Mouse (Mus musculus): ENCODE results near the gene Nfic. TPM values are rescaled to one million over a fixed set of nuclear protein-coding genes. Genes with fewer than 3 reads are reported as not detected.

Nfic gene
- polyA plus RNA-seq, 1 experiment from 2014 or later = 21.1 TPM

GRCm38 (mm10) chr10:81393456-81394063 lies 61.9 kb downstream of the Nfic start:
- no peaks in the 10 kb centered on the region for H3K27me3 ChIP-seq (ENCODE audit: insufficient read depth, low read length)
- peaks cover 25% of the 10 kb centered on the region for H3K4me1 ChIP-seq (ENCODE audit: insufficient read depth)
- DNase-seq (no peak), ATAC-seq (no peak)
- peak overlapping the region; percentile 29 for H3K4me3 ChIP-seq (ENCODE audit: low read depth, low read length)
- peak overlapping the region; percentile 60 for H3K9ac ChIP-seq (replicated peaks)
- TF ChIP-seq CTCF (IDR thresholded peaks at IDR 0.05; ENCODE audit: low read depth) (no peak), EP300 (IDR thresholded peaks at IDR 0.05; ENCODE audit: low read depth) (no peak)
- peak overlapping the region; percentile 62 for H3K4me2 ChIP-seq (ENCODE audit: low read depth, low read length)
- 5% methylated on average over 19 of the region's 19 CpGs for WGBS (ENCODE audit: insufficient replicate concordance)
- peak overlapping the region; percentile 44 for H3K27ac ChIP-seq (ENCODE audit: low read depth)
- H3K36me3 ChIP-seq (replicated peaks; ENCODE audit: insufficient read depth, low read length) = peaks cover 6% of the 10 kb centered on the region; the same call in 1 of the 2 replicates
- no peaks in the 10 kb centered on the region for H3K9me3 ChIP-seq (ENCODE audit: low read length)

DNA sequence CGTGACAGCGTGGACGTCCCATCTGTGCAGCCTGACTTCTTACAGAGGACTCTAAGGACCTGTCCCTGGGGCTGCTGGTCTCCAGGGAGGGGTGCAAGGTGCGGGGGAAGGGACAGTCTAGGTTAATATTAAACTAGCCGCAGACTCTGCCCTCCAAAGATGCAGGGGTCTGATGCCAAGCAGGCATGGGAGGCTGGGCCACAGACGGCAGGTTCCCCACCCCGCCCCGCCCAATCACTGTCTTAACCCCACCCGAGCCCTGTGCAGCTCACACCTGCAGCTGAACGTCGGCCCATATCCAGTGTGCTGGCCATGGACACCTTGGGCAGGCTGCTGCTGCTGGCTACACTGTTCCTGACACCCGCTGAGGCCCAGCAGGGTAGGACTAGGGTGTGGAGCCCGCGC lies 62.7 kb downstream of the Nfic start, which contains the start of gene Smim24:
Smim24 (plus strand) TSS at position 271 of the 405 bp plus-strand sequence.
- H3K4me3 ChIP-seq (ENCODE audit: low read depth, low read length) = peak within 1 kb of the TSS; percentile 29
- peak within 1 kb of the TSS; percentile 44 for H3K27ac ChIP-seq (ENCODE audit: low read depth)
- peak within 1 kb of the TSS; percentile 62 for H3K4me2 ChIP-seq (ENCODE audit: low read depth, low read length)
- no peak for DNase-seq
- ATAC-seq = no peak; the same call in 1 of the 2 replicates
- no peaks in the 10 kb centered on the region for H3K9me3 ChIP-seq (ENCODE audit: low read length)
- H3K27me3 ChIP-seq (ENCODE audit: insufficient read depth, low read length) = no peaks in the 10 kb centered on the region
- peaks cover 8% of the 10 kb centered on the region for H3K36me3 ChIP-seq (replicated peaks; ENCODE audit: insufficient read depth, low read length)
- 48% methylated on average over 14 of the region's 14 CpGs for WGBS (ENCODE audit: insufficient replicate concordance)
- peaks cover 25% of the 10 kb centered on the region for H3K4me1 ChIP-seq (ENCODE audit: insufficient read depth)
- peak within 1 kb of the TSS; percentile 60 for H3K9ac ChIP-seq (replicated peaks)
- TF ChIP-seq EP300 (IDR thresholded peaks at IDR 0.05; ENCODE audit: low read depth) (no peak), CTCF (IDR thresholded peaks at IDR 0.05; ENCODE audit: low read depth) (no peak)

DNA sequence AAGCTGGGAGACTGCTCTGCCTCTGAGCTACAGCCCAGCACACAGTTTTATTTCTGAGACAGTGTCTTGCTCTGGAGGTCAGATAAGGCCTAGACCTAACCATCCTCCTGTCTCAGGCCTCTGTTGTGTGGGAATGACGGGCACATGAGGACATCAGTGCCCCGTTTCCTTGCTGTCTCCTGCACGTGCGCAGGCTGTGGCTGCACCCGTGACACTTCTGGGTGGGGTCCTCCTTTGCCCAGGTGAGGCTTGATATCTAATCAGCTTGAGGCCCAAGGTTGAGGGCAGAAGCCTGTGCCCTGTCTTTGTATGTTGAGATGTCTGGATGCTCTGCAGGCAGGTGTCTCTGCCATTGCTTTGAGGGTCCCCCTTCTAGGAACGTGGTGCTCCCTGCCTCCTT lies 63.2 kb downstream of the Nfic start:
- no peak for ATAC-seq
- TF ChIP-seq CTCF (IDR thresholded peaks at IDR 0.05; ENCODE audit: low read depth) (no peak), EP300 (IDR thresholded peaks at IDR 0.05; ENCODE audit: low read depth) (no peak)
- peaks cover 9% of the 10 kb centered on the region for H3K36me3 ChIP-seq (replicated peaks; ENCODE audit: insufficient read depth, low read length)
- H3K4me2 ChIP-seq (ENCODE audit: low read depth, low read length) = no peak overlapping the region
- no peaks in the 10 kb centered on the region for H3K9me3 ChIP-seq (ENCODE audit: low read length)
- no peak overlapping the region for H3K4me3 ChIP-seq (ENCODE audit: low read depth, low read length)
- no peak for DNase-seq
- H3K27ac ChIP-seq (ENCODE audit: low read depth) = no peak overlapping the region
- H3K9ac ChIP-seq (replicated peaks) = no peak overlapping the region
- peaks cover 25% of the 10 kb centered on the region for H3K4me1 ChIP-seq (ENCODE audit: insufficient read depth)
- no peaks in the 10 kb centered on the region for H3K27me3 ChIP-seq (ENCODE audit: insufficient read depth, low read length)
- 69% methylated on average over 6 of the region's 6 CpGs for WGBS (ENCODE audit: insufficient replicate concordance)

DNA sequence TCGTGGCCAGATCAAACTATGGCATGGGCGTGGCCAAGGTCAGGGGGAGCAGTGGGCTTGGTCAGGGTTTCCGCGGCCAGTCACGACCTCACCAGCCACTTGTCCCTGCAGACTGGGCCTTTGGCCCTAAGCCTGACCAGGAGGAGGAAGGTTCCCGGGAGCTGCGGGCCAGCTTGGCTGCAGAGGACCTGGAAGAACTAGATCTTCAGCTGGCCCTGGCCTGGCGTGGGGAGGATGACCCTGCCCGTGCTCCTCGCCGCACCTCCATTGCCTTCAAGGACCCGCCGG lies 64.8 kb downstream of the Nfic start:
- H3K27ac ChIP-seq (ENCODE audit: low read depth) = no peak overlapping the region
- H3K27me3 ChIP-seq (ENCODE audit: insufficient read depth, low read length) = no peaks in the 10 kb centered on the region
- ATAC-seq = no peak
- no peak overlapping the region for H3K9ac ChIP-seq (replicated peaks)
- peaks cover 24% of the 10 kb centered on the region for H3K36me3 ChIP-seq (replicated peaks; ENCODE audit: insufficient read depth, low read length)
- H3K9me3 ChIP-seq (ENCODE audit: low read length) = no peaks in the 10 kb centered on the region
- H3K4me2 ChIP-seq (ENCODE audit: low read depth, low read length) = no peak overlapping the region
- WGBS (ENCODE audit: insufficient replicate concordance) = 84% methylated on average over 12 of the region's 13 CpGs
- no peak for DNase-seq
- TF ChIP-seq EP300 (IDR thresholded peaks at IDR 0.05; ENCODE audit: low read depth) = no peak
- no peak for TF ChIP-seq CTCF (IDR thresholded peaks at IDR 0.05; ENCODE audit: low read depth)
- peaks cover 31% of the 10 kb centered on the region for H3K4me1 ChIP-seq (ENCODE audit: insufficient read depth)
- no peak overlapping the region for H3K4me3 ChIP-seq (ENCODE audit: low read depth, low read length)

- H3K4me3 ChIP-seq (ENCODE audit: low read depth, low read length) = no peak overlapping the region
- H3K9me3 ChIP-seq (ENCODE audit: low read length) = no peaks in the 10 kb centered on the region
- H3K36me3 ChIP-seq (replicated peaks; ENCODE audit: insufficient read depth, low read length) = peaks cover 24% of the 10 kb centered on the region
- peak; percentile 62 for ATAC-seq
- H3K4me1 ChIP-seq (ENCODE audit: insufficient read depth) = peaks cover 37% of the 10 kb centered on the region
- TF ChIP-seq CTCF (IDR thresholded peaks at IDR 0.05; ENCODE audit: low read depth) = peak; percentile 96
- no peak for TF ChIP-seq EP300 (IDR thresholded peaks at IDR 0.05; ENCODE audit: low read depth)
- peak; percentile 86 for DNase-seq
- 55% methylated on average over 23 of the region's 23 CpGs for WGBS (ENCODE audit: insufficient replicate concordance)
- H3K27me3 ChIP-seq (ENCODE audit: insufficient read depth, low read length) = no peaks in the 10 kb centered on the region
- no peak overlapping the region for H3K9ac ChIP-seq (replicated peaks)
- H3K4me2 ChIP-seq (ENCODE audit: low read depth, low read length) = no peak overlapping the region
- no peak overlapping the region for H3K27ac ChIP-seq (ENCODE audit: low read depth)
Observed at GRCm38 (mm10) chr10:81389801-81390677, 65.4 kb downstream of the Nfic start.

GRCm38 (mm10) chr10:81389373-81389772 lies 66.1 kb downstream of the Nfic start:
- ATAC-seq (no peak), DNase-seq (no peak)
- Histone ChIP-seq H3K27me3 (ENCODE audit: insufficient read depth, low read length) (no peaks in the 10 kb centered on the region), H3K4me1 (ENCODE audit: insufficient read depth) (peaks cover 39% of the 10 kb centered on the region), H3K4me2 (ENCODE audit: low read depth, low read length) (no peak overlapping the region), H3K4me3 (ENCODE audit: low read depth, low read length) (no peak overlapping the region), H3K27ac (ENCODE audit: low read depth) (no peak overlapping the region), H3K9me3 (ENCODE audit: low read length) (no peaks in the 10 kb centered on the region), H3K9ac (replicated peaks) (no peak overlapping the region), H3K36me3 (replicated peaks; ENCODE audit: insufficient read depth, low read length) (peaks cover 24% of the 10 kb centered on the region)
- TF ChIP-seq CTCF (IDR thresholded peaks at IDR 0.05; ENCODE audit: low read depth) (no peak), EP300 (IDR thresholded peaks at IDR 0.05; ENCODE audit: low read depth) (no peak)
- 69% methylated on average over 3 of the region's 3 CpGs for WGBS (ENCODE audit: insufficient replicate concordance)

Data from liver, postnatal 0 days (tissue).